Mouse (Mus musculus): Measurements from ENCODE around the gene Isg20.

Isg20 gene

GRCm38 (mm10) chr7:78954619-78955018, 41.4 kb downstream of the Isg20 start:
- no peak for DNase-seq (ENCODE audit: low spot score in 2 of 2)

GRCm38 (mm10) chr7:78955086-78955485, 41.9 kb downstream of the Isg20 start:
- no peak for DNase-seq (ENCODE audit: low spot score in 2 of 2)

- no peak for DNase-seq (ENCODE audit: low spot score in 2 of 2)
Observed at GRCm38 (mm10) chr7:78958499-78959073, 45.4 kb downstream of the Isg20 start.

DNA sequence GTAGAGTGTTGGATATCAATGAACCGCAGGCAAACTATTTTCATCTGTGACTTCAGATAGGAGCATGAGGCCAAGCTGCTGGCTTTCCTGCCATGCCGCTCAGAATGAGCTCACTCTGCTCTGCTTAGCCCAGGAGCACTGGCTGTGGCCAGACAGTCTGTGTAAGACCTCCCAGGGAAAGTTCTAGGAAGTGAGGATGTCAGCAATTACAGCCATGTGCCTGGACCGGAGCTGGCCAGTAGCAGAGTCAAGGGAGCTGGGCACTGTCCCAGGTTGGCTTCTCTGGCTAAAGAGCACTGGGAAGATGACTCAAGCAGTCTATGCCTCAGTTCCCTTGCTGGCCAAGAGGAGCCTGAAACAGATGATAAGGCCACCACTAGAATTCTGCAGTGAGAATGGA, 50.7 kb downstream of the Isg20 start:
- no peak for DNase-seq (ENCODE audit: low spot score in 2 of 2)
